Mouse (Mus musculus) ES-Bruce4 (cell line): ENCODE data around the gene Lenep. TPM values are rescaled to one million over a fixed set of nuclear protein-coding genes. Genes with fewer than 3 reads are reported as not detected.

Experiments
- H3K27ac ChIP-seq: 2 replicates; pipeline ENCODE4 v1.5.1; 2012; ENCODE audit warnings: low read length, inconsistent platforms; ENCODE audit not compliant: insufficient read depth
- H3K27me3 ChIP-seq: 2 replicates; pipeline ENCODE4 v1.6.1; 2012; ENCODE audit warnings: mild to moderate bottlenecking, low read length, inconsistent platforms; ENCODE audit not compliant: control insufficient read depth, poor library complexity, insufficient read depth, severe bottlenecking
- H3K36me3 ChIP-seq: 2 replicates; pipeline ENCODE4 v1.6.1; 2012; ENCODE audit warnings: inconsistent platforms, mild to moderate bottlenecking, low read length, moderate library complexity; ENCODE audit not compliant: control insufficient read depth, poor library complexity, insufficient read depth, severe bottlenecking
- H3K4me1 ChIP-seq: one replicate; pipeline ENCODE4 v1.8.1; 2011; ENCODE audit warnings: low read length; ENCODE audit not compliant: control insufficient read depth, insufficient read depth
- H3K4me3 ChIP-seq: 2 replicates; pipeline ENCODE4 v1.5.1; 2011; ENCODE audit warnings: low read depth, mild to moderate bottlenecking, low read length
- H3K9ac ChIP-seq: 2 replicates; pipeline ENCODE4 v1.6.1; 2012; ENCODE audit warnings: low read depth, mild to moderate bottlenecking, inconsistent platforms; ENCODE audit not compliant: poor library complexity, severe bottlenecking
- H3K9me3 ChIP-seq: replicated peaks from 2 replicates; pipeline ENCODE4 v1.6.1; 2012; ENCODE audit warnings: mild to moderate bottlenecking, low read length, inconsistent platforms; ENCODE audit not compliant: control insufficient read depth, poor library complexity, insufficient read depth, severe bottlenecking
- CTCF ChIP-seq: IDR thresholded peaks from one replicate; pipeline ENCODE4 v1.8.1; 2011; ENCODE audit warnings: low read depth, low read length
- EP300 ChIP-seq: IDR thresholded peaks from 2 replicates; pipeline ENCODE4 v1.6.1; 2011; ENCODE audit warnings: low read depth, low read length; ENCODE audit not compliant: insufficient read depth
- POLR2A ChIP-seq: IDR thresholded peaks from one replicate; pipeline ENCODE4 v1.8.1; 2011; ENCODE audit warnings: low read length; ENCODE audit not compliant: insufficient read depth
- polyA plus RNA-seq: library from polyadenylated mRNA; stranded (reverse); fragments of >200 nt; gene quantifications from 2 replicates; pipeline ENCODE4 v1.2.4, GENCODE M21; 2011; ENCODE audit warnings: low read depth; ENCODE audit not compliant: missing spikeins, insufficient read depth, insufficient read length

The Lenep gene
- polyA plus RNA-seq, 1 experiment: not detected

DNA sequence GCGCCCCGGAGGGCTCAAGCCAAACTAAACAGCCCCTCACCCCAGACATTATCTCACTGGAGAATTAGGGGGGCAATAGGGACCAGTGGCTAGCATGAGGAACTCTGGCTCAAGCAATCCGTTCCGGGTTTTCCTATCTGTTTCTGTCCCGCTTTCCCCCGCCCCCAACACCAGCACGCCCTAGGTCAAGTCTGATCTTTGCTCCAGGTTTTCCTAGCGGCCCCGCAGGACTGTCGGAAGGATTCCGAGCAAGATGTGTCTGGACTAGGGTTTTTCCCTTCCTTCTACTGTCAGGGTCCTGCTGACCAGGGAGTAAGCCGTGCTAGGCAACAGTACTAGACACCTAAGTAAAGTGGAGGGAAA lies 7.7 kb downstream of the Lenep start:
- Histone ChIP-seq H3K27me3 (no peaks in the 10 kb centered on the region), H3K9ac (peak overlapping the region; percentile 52), H3K27ac (peak overlapping the region; percentile 40; the same call in 1 of the 2 replicates), H3K9me3 (no peaks in the 10 kb centered on the region), H3K4me1 (peaks cover 2% of the 10 kb centered on the region), H3K36me3 (no peaks in the 10 kb centered on the region), H3K4me3 (peak overlapping the region; percentile 57)
- TF ChIP-seq CTCF: no peak
- TF ChIP-seq POLR2A: no peak
- peak; percentile 85; the same call in 1 of the 2 replicates for TF ChIP-seq EP300

GRCm38 (mm10) chr3:89394006-89394893 lies 8.3 kb downstream of the Lenep start, which contains the start of gene Zbtb7b:
Gene Zbtb7b, minus strand, starts transcription at chr3:89394776.
- H3K36me3 ChIP-seq: no peaks in the 10 kb centered on the region
- H3K9ac ChIP-seq: peak within 1 kb of the TSS; percentile 52
- TF ChIP-seq POLR2A (no peak), EP300 (peak; percentile 47; the same call in 1 of the 2 replicates)
- peaks cover 2% of the 10 kb centered on the region for H3K4me1 ChIP-seq
- H3K27me3 ChIP-seq: no peaks in the 10 kb centered on the region
- peak within 1 kb of the TSS; percentile 84 for H3K4me3 ChIP-seq
- peak within 1 kb of the TSS; percentile 80 for H3K27ac ChIP-seq
- no peaks in the 10 kb centered on the region for H3K9me3 ChIP-seq

DNA sequence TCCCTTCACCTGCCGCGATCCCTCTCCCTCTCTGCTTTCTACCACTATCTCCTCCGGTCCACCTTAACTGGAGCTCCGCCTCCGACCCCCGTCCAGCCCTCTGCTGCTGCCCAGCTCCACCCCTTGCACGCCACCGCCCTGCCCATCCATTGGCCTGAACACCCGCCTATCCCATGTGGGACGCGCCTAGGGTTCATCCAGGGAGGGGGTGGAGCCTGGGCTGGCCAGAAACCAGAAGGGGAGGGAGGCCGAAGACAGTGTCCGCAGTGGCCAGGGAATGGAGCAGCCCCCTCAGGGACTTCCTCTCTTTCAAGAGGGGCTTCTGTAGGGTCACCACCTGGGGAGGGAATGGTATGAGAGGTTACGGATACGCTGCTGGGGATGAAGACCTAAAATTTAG lies 9.0 kb downstream of the Lenep start:
- peak overlapping the region; percentile 84 for H3K4me3 ChIP-seq
- H3K4me1 ChIP-seq: peaks cover 2% of the 10 kb centered on the region
- H3K9me3 ChIP-seq: no peaks in the 10 kb centered on the region
- no peaks in the 10 kb centered on the region for H3K36me3 ChIP-seq
- no peak for TF ChIP-seq CTCF
- peak; percentile 55; the same call in 1 of the 2 replicates for TF ChIP-seq EP300
- no peaks in the 10 kb centered on the region for H3K27me3 ChIP-seq
- peak overlapping the region; percentile 80; the same call in 1 of the 2 replicates for H3K27ac ChIP-seq
- H3K9ac ChIP-seq: peak overlapping the region; percentile 52

DNA sequence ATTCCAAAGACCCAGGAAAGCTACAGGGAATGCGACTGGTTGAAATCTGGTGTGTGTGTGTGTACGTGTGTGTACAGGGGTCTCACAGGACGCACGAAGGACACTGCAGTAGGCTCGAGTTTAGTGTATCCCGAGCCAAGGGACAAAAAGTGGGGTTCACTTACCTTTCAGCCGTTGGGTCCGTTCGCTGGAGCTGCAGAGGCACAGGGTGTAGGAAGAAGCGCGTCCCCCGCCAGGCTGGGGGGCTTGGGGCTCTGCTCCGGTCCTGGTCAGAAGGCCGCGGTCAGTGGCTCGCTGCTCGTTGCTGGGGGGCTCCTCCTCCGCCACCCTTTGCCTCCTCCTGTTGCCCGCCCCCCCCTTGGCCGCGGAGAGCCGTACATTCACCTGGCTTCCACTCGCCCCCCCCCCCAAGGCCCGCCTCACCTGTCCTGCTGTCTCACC lies 9.7 kb downstream of the Lenep start:
- Histone ChIP-seq H3K36me3 (no peaks in the 10 kb centered on the region), H3K27me3 (no peaks in the 10 kb centered on the region), H3K4me1 (peaks cover 2% of the 10 kb centered on the region), H3K27ac (no peak overlapping the region), H3K9ac (peak overlapping the region; percentile 89), H3K9me3 (no peaks in the 10 kb centered on the region), H3K4me3 (peak overlapping the region; percentile 84)
- TF ChIP-seq CTCF: no peak
- no peak for TF ChIP-seq EP300
- TF ChIP-seq POLR2A: no peak

- no peaks in the 10 kb centered on the region for H3K36me3 ChIP-seq
- H3K27me3 ChIP-seq: no peaks in the 10 kb centered on the region
- peak overlapping the region; percentile 84 for H3K4me3 ChIP-seq
- H3K9ac ChIP-seq: peak overlapping the region; percentile 89
- H3K4me1 ChIP-seq: peaks cover 2% of the 10 kb centered on the region
- TF ChIP-seq EP300 (0 out of 2 replicates have a peak, but pooled peaks have one; percentile 6), CTCF (no peak)
- H3K9me3 ChIP-seq: no peaks in the 10 kb centered on the region
- no peak overlapping the region for H3K27ac ChIP-seq
These were observed 10.7 kb downstream of the Lenep start for GRCm38 (mm10) chr3:89391663-89392511.
